Mouse (Mus musculus) G1E-ER4 (cell line): ENCODE results near the gene Ip6k1. TPM values are rescaled to one million over a fixed set of nuclear protein-coding genes. Genes with fewer than 3 reads are reported as not detected.

Source experiments
- GATA1 ChIP-seq: IDR thresholded peaks from one replicate; pipeline ENCODE4 v1.8.0; 2012; ENCODE audit warnings: low read length, inconsistent platforms
- polyA plus RNA-seq: library from polyadenylated mRNA; stranded (reverse); fragments of >175 nt; gene quantifications from 2 replicates; pipeline ENCODE4 v1.2.3, GENCODE M21; 2012

The Ip6k1 gene
- polyA plus RNA-seq, 1 experiment, result 109 TPM

GRCm38 (mm10) chr9:108048566-108048955 lies 46.3 kb downstream of the Ip6k1 start:
- no peak for TF ChIP-seq GATA1

DNA sequence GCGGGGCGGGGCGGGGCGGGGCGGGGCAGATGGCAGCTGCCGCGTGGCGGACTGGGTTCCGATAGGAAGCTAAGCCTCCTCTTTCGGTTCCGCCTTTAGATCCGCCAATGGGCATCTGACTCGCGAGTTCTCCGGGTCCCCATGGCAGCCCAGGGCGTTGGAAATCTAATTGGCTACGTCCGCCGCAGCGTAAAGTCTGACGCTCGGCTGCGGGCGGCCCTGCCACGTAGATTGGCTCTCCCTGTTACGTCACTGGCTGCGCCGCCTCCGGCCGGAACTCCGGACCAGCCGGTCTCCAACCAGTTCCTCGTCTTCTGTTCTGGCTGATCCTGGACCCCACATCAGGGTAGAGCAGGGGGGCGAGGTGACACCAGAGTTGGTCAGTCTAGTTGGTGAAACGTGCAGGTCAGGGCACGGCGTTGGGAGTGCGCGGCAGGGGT lies 46.7 kb downstream of the Ip6k1 start, which contains the start of gene Gmppb:
TSS of gene Gmppb (plus strand) at position 227 of the 440 bp plus-strand sequence.
- TF ChIP-seq GATA1, result no peak

GRCm38 (mm10) chr9:108049561-108050251 lies 47.4 kb downstream of the Ip6k1 start:
- no peak for TF ChIP-seq GATA1

DNA sequence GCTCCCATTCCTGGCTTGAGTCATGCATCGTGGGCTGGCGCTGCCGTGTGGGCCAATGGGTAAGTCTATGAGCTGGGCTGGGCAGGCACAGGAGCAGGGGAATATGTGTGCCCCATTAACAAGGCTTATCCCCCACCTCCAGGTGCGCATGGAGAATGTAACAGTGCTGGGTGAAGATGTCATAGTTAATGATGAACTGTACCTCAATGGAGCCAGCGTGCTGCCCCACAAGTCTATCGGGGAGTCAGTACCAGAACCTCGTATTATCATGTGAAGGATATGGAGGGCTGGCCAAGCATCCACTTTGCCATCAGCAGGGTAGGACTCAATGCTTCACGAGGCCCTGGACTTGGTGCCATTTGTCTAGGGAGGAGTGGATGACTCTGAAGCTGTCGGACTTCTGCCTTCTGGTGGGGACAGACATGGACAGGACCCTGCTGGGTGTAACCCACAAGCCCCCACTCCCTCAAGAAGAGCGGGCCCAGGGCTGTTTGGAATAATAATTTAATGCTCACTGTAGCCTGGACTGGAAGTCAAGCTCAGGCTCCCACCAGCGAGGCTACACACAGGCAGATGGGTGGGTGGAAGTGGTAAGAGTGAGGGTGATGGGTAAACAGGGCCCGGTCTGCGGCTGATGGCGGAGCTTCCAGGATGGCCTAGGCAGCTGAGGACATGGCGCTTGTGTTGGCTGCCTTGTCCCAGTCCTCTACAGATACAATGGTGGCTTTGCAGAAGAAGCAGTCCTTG lies 49.1 kb downstream of the Ip6k1 start:
- no peak for TF ChIP-seq GATA1

GRCm38 (mm10) chr9:108051931-108052220 lies 49.6 kb downstream of the Ip6k1 start:
- TF ChIP-seq GATA1, result no peak

- no peak for TF ChIP-seq GATA1
Measured at GRCm38 (mm10) chr9:108052411-108052810, 50.1 kb downstream of the Ip6k1 start.

GRCm38 (mm10) chr9:108052885-108053664 lies 50.8 kb downstream of the Ip6k1 start, which contains the start of gene Amigo3:
Gene Amigo3, plus strand, starts transcription at chr9:108053159.
- no peak for TF ChIP-seq GATA1

GRCm38 (mm10) chr9:108053665-108054225 lies 51.4 kb downstream of the Ip6k1 start:
- TF ChIP-seq GATA1, result no peak

GRCm38 (mm10) chr9:108054331-108055040 lies 52.2 kb downstream of the Ip6k1 start:
- no peak for TF ChIP-seq GATA1

DNA sequence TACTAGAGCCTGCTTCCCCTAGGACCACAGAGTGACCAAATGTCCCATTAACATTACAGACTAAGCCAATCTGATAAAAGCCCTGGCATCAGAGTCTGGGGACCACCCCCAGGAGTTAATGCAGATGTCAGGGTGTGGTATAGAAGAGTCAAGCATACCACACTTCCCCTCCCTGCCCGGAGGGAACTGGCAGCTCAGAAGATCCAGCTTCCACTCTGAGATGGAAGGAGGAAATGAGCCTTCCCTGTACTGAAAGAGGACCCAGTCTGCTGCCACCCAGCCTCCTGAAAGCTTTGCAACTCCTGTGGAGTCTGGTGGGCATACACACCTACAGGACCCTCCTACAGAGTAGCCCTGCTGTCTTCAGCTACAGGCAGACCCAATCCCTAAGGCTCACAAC lies 52.8 kb downstream of the Ip6k1 start:
- no peak for TF ChIP-seq GATA1

GRCm38 (mm10) chr9:108055661-108056237 lies 53.4 kb downstream of the Ip6k1 start:
- no peak for TF ChIP-seq GATA1

DNA sequence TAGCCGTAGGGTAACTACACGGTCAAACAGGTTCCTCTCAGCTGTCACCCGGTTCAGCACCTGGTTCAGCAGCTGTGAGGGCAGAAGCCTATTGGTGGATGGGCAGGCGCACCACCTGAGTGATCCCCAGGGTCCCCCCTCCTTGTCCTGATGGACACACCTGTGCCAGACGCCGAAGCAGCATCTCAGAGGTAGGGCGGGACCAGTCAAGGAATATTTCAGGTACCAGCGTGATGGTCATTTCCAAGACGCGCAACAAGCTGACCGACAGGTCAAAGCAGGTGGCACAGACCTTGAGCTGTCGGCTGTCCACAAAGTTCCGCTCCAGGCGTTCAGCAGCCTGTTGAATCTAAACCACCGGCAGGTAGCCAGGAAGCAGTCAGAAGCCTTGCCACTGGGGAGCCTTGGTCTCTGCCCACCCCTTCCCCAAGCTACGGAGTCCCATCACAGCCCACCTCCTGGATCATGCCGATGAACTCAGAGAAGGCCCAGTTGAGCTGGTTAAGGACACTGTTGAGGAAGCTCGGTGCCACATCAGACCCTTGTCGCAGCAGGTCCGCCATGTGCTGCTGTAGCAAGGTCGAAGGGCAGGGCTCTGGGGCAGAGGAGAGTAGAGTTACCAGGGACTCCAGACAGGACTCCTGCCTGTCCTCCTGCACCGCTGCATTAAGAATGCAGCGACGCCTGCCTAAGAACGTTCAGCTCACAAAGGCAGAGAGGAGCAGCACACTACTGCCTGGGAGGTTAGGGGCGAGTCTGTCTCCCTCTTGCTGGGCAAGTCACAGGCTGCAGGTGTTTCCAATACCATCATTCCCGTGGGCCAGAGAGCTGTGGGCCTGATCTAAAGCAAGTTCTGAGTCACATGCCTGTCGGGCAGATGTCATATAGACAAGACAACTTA lies 54.3 kb downstream of the Ip6k1 start:
- no peak for TF ChIP-seq GATA1

- no peak for TF ChIP-seq GATA1
Measured at GRCm38 (mm10) chr9:108057262-108057562, 54.9 kb downstream of the Ip6k1 start.

DNA sequence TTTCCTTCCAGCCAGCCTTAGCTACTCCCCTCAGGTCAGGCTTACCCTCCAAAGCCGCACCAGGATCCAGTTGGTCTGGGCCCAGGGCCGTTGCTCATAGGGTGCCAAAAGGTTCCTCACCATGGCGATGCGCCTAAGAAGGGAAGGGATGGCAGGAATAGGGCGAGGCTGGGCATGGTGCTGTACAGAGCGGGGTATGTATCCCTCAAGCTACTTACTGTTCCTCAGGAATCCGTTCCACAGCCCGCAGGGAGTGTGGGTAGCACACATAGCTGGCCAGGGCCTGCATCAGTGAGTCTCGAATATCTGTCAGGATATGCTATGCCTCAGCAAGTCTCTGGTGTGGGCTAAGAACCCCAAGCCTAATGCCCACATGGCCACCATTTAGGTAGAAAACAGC lies 56.0 kb downstream of the Ip6k1 start:
- TF ChIP-seq GATA1, result no peak
